Mouse (Mus musculus) macrophage (primary cell): ENCODE measurements at regions not wholly inside any gene's neighbourhood (a gene's known extent, or its start where the extent isn't known, plus 50 kb on each side); places are given as distances from the start of the nearest gene placed in this dataset.

Experiments used
- H3K27ac ChIP-seq: fragments of 350-480 bp; formaldehyde crosslinking; 2 replicates; pipeline ENCODE4 v1.9.0; 2021
- H3K36me3 ChIP-seq: fragments of 350-480 bp; formaldehyde crosslinking; 2 replicates; pipeline ENCODE4 v1.9.0; 2021; ENCODE audit errors: inconsistent target
- H3K4me3 ChIP-seq: fragments of 350-480 bp; formaldehyde crosslinking; 2 replicates; pipeline ENCODE4 v1.9.0; 2021; ENCODE audit errors: inconsistent target
- H3K79me2 ChIP-seq: fragments of 350-480 bp; formaldehyde crosslinking; 2 replicates; pipeline ENCODE4 v1.9.0; 2021; ENCODE audit errors: inconsistent target
- WGBS: methylation state at CpG from one replicate; pipeline ENCODE4 v1.1.7; 2026; ENCODE audit warnings: inconsistent platforms; ENCODE audit not compliant: missing documents; 5-methylcytosine and 5-hydroxymethylcytosine counted together

GRCm38 (mm10) chr12:25946121-25946520, 468.9 kb downstream of the Rnf144a start:
- Histone ChIP-seq H3K79me2 (no peaks in the 10 kb centered on the region), H3K36me3 (no peaks in the 10 kb centered on the region), H3K4me3 (no peak overlapping the region), H3K27ac (no peak overlapping the region)
- 33% methylated on average over 3 of the region's 3 CpGs for WGBS

- Histone ChIP-seq H3K36me3 (no peaks in the 10 kb centered on the region), H3K27ac (no peak overlapping the region), H3K79me2 (no peaks in the 10 kb centered on the region), H3K4me3 (no peak overlapping the region)
- 93% methylated on average over 6 of the region's 6 CpGs for WGBS
Measured at GRCm38 (mm10) chr12:25938856-25939255, 476.2 kb downstream of the Rnf144a start.

GRCm38 (mm10) chr12:25934946-25935345, 480.1 kb downstream of the Rnf144a start:
- no peak overlapping the region for H3K27ac ChIP-seq
- H3K4me3 ChIP-seq, result no peak overlapping the region
- H3K36me3 ChIP-seq, result no peaks in the 10 kb centered on the region
- WGBS, result 90% methylated on average over 5 of the region's 5 CpGs
- no peaks in the 10 kb centered on the region for H3K79me2 ChIP-seq

GRCm38 (mm10) chr12:25934526-25934925, 480.5 kb downstream of the Rnf144a start:
- 100% methylated on average over 3 of the region's 3 CpGs for WGBS
- H3K4me3 ChIP-seq, result no peak overlapping the region
- no peak overlapping the region for H3K27ac ChIP-seq
- H3K79me2 ChIP-seq, result no peaks in the 10 kb centered on the region
- H3K36me3 ChIP-seq, result no peaks in the 10 kb centered on the region

- H3K36me3 ChIP-seq, result no peaks in the 10 kb centered on the region
- H3K27ac ChIP-seq, result no peak overlapping the region
- WGBS, result 93% methylated on average over 5 of the region's 5 CpGs
- H3K79me2 ChIP-seq, result no peaks in the 10 kb centered on the region
- no peak overlapping the region for H3K4me3 ChIP-seq
Measured at GRCm38 (mm10) chr12:25926367-25926766, 488.7 kb downstream of the Rnf144a start.

- WGBS, result 90% methylated on average over 8 of the region's 9 CpGs
- no peak overlapping the region for H3K27ac ChIP-seq
- H3K36me3 ChIP-seq, result no peaks in the 10 kb centered on the region
- no peaks in the 10 kb centered on the region for H3K79me2 ChIP-seq
- no peak overlapping the region for H3K4me3 ChIP-seq
Measured at GRCm38 (mm10) chr12:25924526-25924925, 490.5 kb downstream of the Rnf144a start.

- 93% methylated on average over 1 of the region's 1 CpGs for WGBS
Measured at GRCm38 (mm10) chr12:25923772-25924171, 491.3 kb downstream of the Rnf144a start.

GRCm38 (mm10) chr12:25905614-25906013, 509.4 kb downstream of the Rnf144a start:
- Histone ChIP-seq H3K27ac (no peak overlapping the region), H3K36me3 (no peaks in the 10 kb centered on the region), H3K4me3 (no peak overlapping the region), H3K79me2 (no peaks in the 10 kb centered on the region)
- 0% methylated on average over 1 of the region's 1 CpGs for WGBS

More at GRCm38 (mm10) chr12:25923772-25924171, 491.3 kb downstream of the Rnf144a start:
- Histone ChIP-seq H3K27ac (no peak overlapping the region), H3K36me3 (no peaks in the 10 kb centered on the region), H3K79me2 (no peaks in the 10 kb centered on the region), H3K4me3 (no peak overlapping the region)

GRCm38 (mm10) chr12:25896543-25896942, 518.5 kb downstream of the Rnf144a start:
- no peaks in the 10 kb centered on the region for H3K36me3 ChIP-seq
- no peak overlapping the region for H3K4me3 ChIP-seq
- 87% methylated on average over 2 of the region's 3 CpGs for WGBS
- no peak overlapping the region for H3K27ac ChIP-seq
- H3K79me2 ChIP-seq, result no peaks in the 10 kb centered on the region

GRCm38 (mm10) chr12:25895691-25896090, 519.4 kb downstream of the Rnf144a start:
- 19% methylated on average over 1 of the region's 1 CpGs for WGBS
- no peak overlapping the region for H3K4me3 ChIP-seq
- H3K27ac ChIP-seq, result no peak overlapping the region
- H3K79me2 ChIP-seq, result no peaks in the 10 kb centered on the region
- H3K36me3 ChIP-seq, result no peaks in the 10 kb centered on the region

- H3K27ac ChIP-seq, result no peak overlapping the region
- no peak overlapping the region for H3K4me3 ChIP-seq
- no peaks in the 10 kb centered on the region for H3K79me2 ChIP-seq
- WGBS, result 67% methylated on average over 4 of the region's 4 CpGs
- H3K36me3 ChIP-seq, result no peaks in the 10 kb centered on the region
Measured at GRCm38 (mm10) chr12:25891391-25892167, 523.5 kb downstream of the Rnf144a start.

GRCm38 (mm10) chr12:25890722-25891121, 524.3 kb downstream of the Rnf144a start:
- 73% methylated on average over 1 of the region's 1 CpGs for WGBS

GRCm38 (mm10) chr12:25883771-25884171, 531.3 kb downstream of the Rnf144a start:
- Histone ChIP-seq H3K27ac (no peak overlapping the region), H3K36me3 (no peaks in the 10 kb centered on the region), H3K4me3 (no peak overlapping the region), H3K79me2 (no peaks in the 10 kb centered on the region)
- 83% methylated on average over 5 of the region's 5 CpGs for WGBS

More at GRCm38 (mm10) chr12:25890722-25891121, 524.3 kb downstream of the Rnf144a start:
- Histone ChIP-seq H3K4me3 (no peak overlapping the region), H3K79me2 (no peaks in the 10 kb centered on the region), H3K27ac (no peak overlapping the region), H3K36me3 (no peaks in the 10 kb centered on the region)

- H3K27ac ChIP-seq, result no peak overlapping the region
Measured at GRCm38 (mm10) chr12:25871816-25872215, 543.2 kb downstream of the Rnf144a start.

GRCm38 (mm10) chr12:25871001-25871461, 544.0 kb downstream of the Rnf144a start:
- Histone ChIP-seq H3K4me3 (no peak overlapping the region), H3K36me3 (no peaks in the 10 kb centered on the region), H3K27ac (no peak overlapping the region), H3K79me2 (no peaks in the 10 kb centered on the region)
- 63% methylated on average over 11 of the region's 11 CpGs for WGBS

More at GRCm38 (mm10) chr12:25871816-25872215, 543.2 kb downstream of the Rnf144a start:
- 75% methylated on average over 4 of the region's 4 CpGs for WGBS
- Histone ChIP-seq H3K36me3 (no peaks in the 10 kb centered on the region), H3K79me2 (no peaks in the 10 kb centered on the region), H3K4me3 (no peak overlapping the region)
